Mouse (Mus musculus) MEL (cell line): Measurements from ENCODE around the gene Nos3. TPM values are rescaled to one million over a fixed set of nuclear protein-coding genes. Genes with fewer than 3 reads are reported as not detected.

Source experiments
- DNase-seq: peaks from one replicate; pipeline ENCODE4 v3.0.0; 2011; ENCODE audit warnings: low read depth, low spot score
- H3K27ac ChIP-seq: 2 replicates; pipeline ENCODE4 v1.5.1; 2012; ENCODE audit warnings: low read depth, mild to moderate bottlenecking, control low read depth, low read length, moderate library complexity; ENCODE audit not compliant: control insufficient read depth
- H3K27me3 ChIP-seq, 2 experiments: fragments of 150-350 bp in 1 of 2; sonication (generic) in 1 of 2; 2 replicates each; pipeline ENCODE4 v1.6.1; 2012; ENCODE audit warnings: low read length in 2 of 2, mild to moderate bottlenecking in 2 of 2, improper control_type of control experiment in 1 of 2, moderate library complexity in 1 of 2; ENCODE audit not compliant: insufficient read depth in 2 of 2, control insufficient read depth in 1 of 2
- H3K36me3 ChIP-seq, 2 experiments: 2 replicates each; pipeline ENCODE4 v1.6.1; 2012 to 2014; ENCODE audit warnings: low read length in 2 of 2, improper control_type of control experiment in 1 of 2, inconsistent platforms in 1 of 2, mild to moderate bottlenecking in 1 of 2; ENCODE audit not compliant: insufficient read depth in 2 of 2, control insufficient read depth in 1 of 2
- H3K4me1 ChIP-seq, 2 experiments: fragments of 150-350 bp in 1 of 2; sonication (generic) in 1 of 2; 2 replicates each; pipeline ENCODE4 v1.6.1; 2012; ENCODE audit warnings: low read length in 2 of 2, improper control_type of control experiment in 1 of 2, mild to moderate bottlenecking in 1 of 2; ENCODE audit not compliant: insufficient read depth in 2 of 2, control insufficient read depth in 1 of 2
- H3K4me3 ChIP-seq, 2 experiments: fragments of 150-350 bp in 1 of 2; sonication (generic) in 1 of 2; 2 replicates each; pipeline ENCODE4 v1.5.1; 2012; ENCODE audit warnings: low read depth in 2 of 2, low read length in 2 of 2, mild to moderate bottlenecking in 2 of 2, moderate library complexity in 2 of 2, control low read depth in 1 of 2, improper control_type of control experiment in 1 of 2; ENCODE audit not compliant: control insufficient read depth in 1 of 2, insufficient read depth in 1 of 2
- H3K79me2 ChIP-seq: 2 replicates; pipeline ENCODE4 v1.6.1; 2012; ENCODE audit warnings: mild to moderate bottlenecking, low read length, moderate library complexity; ENCODE audit not compliant: control insufficient read depth, poor library complexity, insufficient read depth
- H3K9ac ChIP-seq: 2 replicates; pipeline ENCODE4 v1.6.1; 2012; ENCODE audit warnings: low read depth, mild to moderate bottlenecking, control low read depth, low read length, moderate library complexity; ENCODE audit not compliant: control insufficient read depth, poor library complexity, severe bottlenecking
- H3K9me3 ChIP-seq: fragments of 150-350 bp; sonication (generic); replicated peaks from 2 replicates; pipeline ENCODE4 v1.6.1; 2012; ENCODE audit warnings: mild to moderate bottlenecking, low read length, improper control_type of control experiment, moderate library complexity; ENCODE audit not compliant: insufficient read depth
- BHLHE40 ChIP-seq: IDR thresholded peaks from 2 replicates; pipeline ENCODE4 v1.6.1; 2012; ENCODE audit warnings: low read depth, mild to moderate bottlenecking, inconsistent platforms, low read length, improper control_type of control experiment, borderline replicate concordance
- CHD1 ChIP-seq: IDR thresholded peaks from 2 replicates; pipeline ENCODE4 v1.6.1; 2012; ENCODE audit warnings: low read depth, mild to moderate bottlenecking, inconsistent platforms, low read length, improper control_type of control experiment
- CHD2 ChIP-seq: IDR thresholded peaks from 2 replicates; pipeline ENCODE4 v1.6.1; 2011; ENCODE audit warnings: low read length, improper control_type of control experiment
- CTCF ChIP-seq, 3 experiments: IDR thresholded peaks in 2 of 3; conservative IDR thresholded peaks in 1 of 3; 2 replicates each; pipeline ENCODE4 v1.5.1; 2011 to 2012; ENCODE audit warnings: low read length in 3 of 3, low read depth in 2 of 3, mild to moderate bottlenecking in 2 of 3, improper control_type of control experiment in 1 of 3, inconsistent platforms in 1 of 3, mixed read lengths in 1 of 3, moderate library complexity in 1 of 3; ENCODE audit not compliant: control insufficient read depth in 1 of 3, insufficient read depth in 1 of 3, poor library complexity in 1 of 3, severe bottlenecking in 1 of 3
- E2F4 ChIP-seq: IDR thresholded peaks from 2 replicates; pipeline ENCODE4 v1.6.1; 2011; ENCODE audit warnings: low read depth, low read length, improper control_type of control experiment, borderline replicate concordance
- ELF1 ChIP-seq: IDR thresholded peaks from 2 replicates; pipeline ENCODE4 v1.6.1; 2014; ENCODE audit warnings: low read depth, mild to moderate bottlenecking, inconsistent platforms, low read length, improper control_type of control experiment, moderate library complexity
- EP300 ChIP-seq, 2 experiments: IDR thresholded peaks; 2 replicates each; pipeline ENCODE4 v1.6.1; 2011; ENCODE audit warnings: improper control_type of control experiment in 2 of 2, low read length in 2 of 2, low read depth in 1 of 2, mild to moderate bottlenecking in 1 of 2
- GABPA ChIP-seq: IDR thresholded peaks from 2 replicates; pipeline ENCODE4 v1.6.1; 2012; ENCODE audit warnings: low read depth, mild to moderate bottlenecking, inconsistent platforms, low read length, improper control_type of control experiment, moderate library complexity
- GATA1 ChIP-seq: IDR thresholded peaks from 2 replicates; pipeline ENCODE4 v1.6.1; 2011; ENCODE audit warnings: low read depth, low read length, improper control_type of control experiment
- HCFC1 ChIP-seq: IDR thresholded peaks from 2 replicates; pipeline ENCODE4 v1.6.1; 2012; ENCODE audit warnings: low read depth, mild to moderate bottlenecking, inconsistent platforms, low read length, improper control_type of control experiment, moderate library complexity
- JUND ChIP-seq: IDR thresholded peaks from 2 replicates; pipeline ENCODE4 v1.6.1; 2011; ENCODE audit warnings: low read depth, mild to moderate bottlenecking, improper control_type of control experiment, low read length
- KAT2A ChIP-seq: conservative IDR thresholded peaks from 2 replicates; pipeline ENCODE4 v1.6.1; 2012; ENCODE audit warnings: low read depth, low read length, improper control_type of control experiment, inconsistent platforms
- MAFK ChIP-seq: IDR thresholded peaks from 2 replicates; pipeline ENCODE4 v1.6.1; 2011; ENCODE audit warnings: low read depth, mild to moderate bottlenecking, low read length, improper control_type of control experiment, borderline replicate concordance
- MAX ChIP-seq: IDR thresholded peaks from 2 replicates; pipeline ENCODE4 v1.6.1; 2011; ENCODE audit warnings: low read length, improper control_type of control experiment
- MAZ ChIP-seq: IDR thresholded peaks from 2 replicates; pipeline ENCODE4 v1.6.1; 2012; ENCODE audit warnings: low read depth, mild to moderate bottlenecking, inconsistent platforms, low read length, improper control_type of control experiment
- MEF2A ChIP-seq: IDR thresholded peaks from 2 replicates; pipeline ENCODE4 v1.6.1; 2014; ENCODE audit warnings: low read depth, mild to moderate bottlenecking, inconsistent platforms, low read length, improper control_type of control experiment; ENCODE audit not compliant: poor library complexity, insufficient replicate concordance, severe bottlenecking; ENCODE audit errors: extremely low read depth
- MXI1 ChIP-seq: IDR thresholded peaks from 2 replicates; pipeline ENCODE4 v1.6.1; 2011; ENCODE audit warnings: mild to moderate bottlenecking, low read depth, low read length, improper control_type of control experiment
- MYB ChIP-seq: IDR thresholded peaks from 2 replicates; pipeline ENCODE4 v1.6.1; 2011; ENCODE audit warnings: mild to moderate bottlenecking, low read depth, low read length, improper control_type of control experiment
- MYC ChIP-seq: IDR thresholded peaks from 2 replicates; pipeline ENCODE4 v1.6.1; 2011; ENCODE audit warnings: low read depth, mild to moderate bottlenecking, low read length, improper control_type of control experiment, moderate library complexity
- NELFE ChIP-seq: IDR thresholded peaks from 2 replicates; pipeline ENCODE4 v1.6.1; 2011; ENCODE audit warnings: low read depth, low read length, improper control_type of control experiment
- NRF1 ChIP-seq: IDR thresholded peaks from 2 replicates; pipeline ENCODE4 v1.6.1; 2014; ENCODE audit warnings: low read depth, mild to moderate bottlenecking, inconsistent platforms, low read length, improper control_type of control experiment, moderate library complexity; ENCODE audit not compliant: poor library complexity, insufficient read depth, severe bottlenecking
- POLR2A ChIP-seq, 2 experiments: IDR thresholded peaks; 2 replicates each; pipeline ENCODE4 v1.6.1; 2011 to 2012; ENCODE audit warnings: low read length in 2 of 2, mild to moderate bottlenecking in 2 of 2, control low read depth in 1 of 2, improper control_type of control experiment in 1 of 2, low read depth in 1 of 2, moderate library complexity in 1 of 2; ENCODE audit not compliant: control insufficient read depth in 1 of 2, insufficient read depth in 1 of 2, poor library complexity in 1 of 2
- POLR2AphosphoS2 ChIP-seq: IDR thresholded peaks from 2 replicates; pipeline ENCODE4 v1.6.1; 2011; ENCODE audit warnings: low read length, improper control_type of control experiment
- POLR2AphosphoS5 ChIP-seq: IDR thresholded peaks from 2 replicates; pipeline ENCODE4 v1.6.1; 2012; ENCODE audit warnings: low read depth, borderline replicate concordance, mild to moderate bottlenecking, inconsistent platforms, low read length, moderate library complexity, mixed read lengths
- RAD21 ChIP-seq: IDR thresholded peaks from 2 replicates; pipeline ENCODE4 v1.6.1; 2011; ENCODE audit warnings: mild to moderate bottlenecking, low read depth, low read length, improper control_type of control experiment
- RCOR1 ChIP-seq: IDR thresholded peaks from 2 replicates; pipeline ENCODE4 v1.6.1; 2012; ENCODE audit warnings: low read depth, mild to moderate bottlenecking, inconsistent platforms, low read length, improper control_type of control experiment
- SIN3A ChIP-seq: IDR thresholded peaks from 2 replicates; pipeline ENCODE4 v1.6.1; 2012; ENCODE audit warnings: low read length, improper control_type of control experiment, inconsistent platforms
- SMC3 ChIP-seq: IDR thresholded peaks from 2 replicates; pipeline ENCODE4 v1.6.1; 2011; ENCODE audit warnings: low read depth, low read length, improper control_type of control experiment
- TBP ChIP-seq: IDR thresholded peaks from 2 replicates; pipeline ENCODE4 v1.8.0; 2011; ENCODE audit warnings: low read depth, low read length, improper control_type of control experiment
- UBTF ChIP-seq: IDR thresholded peaks from 2 replicates; pipeline ENCODE4 v1.6.1; 2012; ENCODE audit warnings: low read depth, mild to moderate bottlenecking, inconsistent platforms, low read length, improper control_type of control experiment, moderate library complexity, borderline replicate concordance; ENCODE audit not compliant: insufficient read depth
- USF1 ChIP-seq: IDR thresholded peaks from 2 replicates; pipeline ENCODE4 v1.6.1; 2014; ENCODE audit warnings: low read depth, mild to moderate bottlenecking, inconsistent platforms, low read length, improper control_type of control experiment, moderate library complexity
- USF2 ChIP-seq, 2 experiments: IDR thresholded peaks; 2 replicates each; pipeline ENCODE4 v1.6.1; 2011 to 2012; ENCODE audit warnings: improper control_type of control experiment in 2 of 2, low read length in 2 of 2, borderline replicate concordance in 1 of 2, inconsistent platforms in 1 of 2, low read depth in 1 of 2, mild to moderate bottlenecking in 1 of 2; ENCODE audit not compliant: insufficient read depth in 1 of 2
- ZC3H11A ChIP-seq: IDR thresholded peaks from 2 replicates; pipeline ENCODE4 v1.6.1; 2012; ENCODE audit warnings: low read depth, mild to moderate bottlenecking, inconsistent platforms, low read length, improper control_type of control experiment
- ZKSCAN1 ChIP-seq: IDR thresholded peaks from 2 replicates; pipeline ENCODE4 v1.6.1; 2012; ENCODE audit warnings: low read depth, mild to moderate bottlenecking, inconsistent platforms, low read length, improper control_type of control experiment, moderate library complexity
- ZMIZ1 ChIP-seq: IDR thresholded peaks from 2 replicates; pipeline ENCODE4 v1.6.1; 2012; ENCODE audit warnings: low read depth, mild to moderate bottlenecking, inconsistent platforms, low read length, improper control_type of control experiment, moderate library complexity
- ZNF384 ChIP-seq: IDR thresholded peaks from 2 replicates; pipeline ENCODE4 v1.6.1; 2012; ENCODE audit warnings: low read depth, mild to moderate bottlenecking, inconsistent platforms, low read length, improper control_type of control experiment
- polyA plus RNA-seq, 2 experiments: library from polyadenylated mRNA; stranded (reverse) in 1 of 2; unstranded in 1 of 2; fragments of >175 nt in 1 of 2; fragments of >200 nt in 1 of 2; gene quantifications; 2 replicates each; pipeline versions ENCODE4 v1.2.1 to v1.2.4; 2012; ENCODE audit warnings: low replicate concordance in 2 of 2, low read depth in 1 of 2; ENCODE audit not compliant: insufficient read length in 2 of 2, insufficient read depth in 1 of 2, missing spikeins in 1 of 2
- total RNA-seq: library from RNA; depleted of rRNA; stranded (reverse); fragments of 300-350 nt; gene quantifications from 2 replicates; pipeline ENCODE4 v1.2.3, GENCODE M21; 2012

The Nos3 gene
- total and polyA plus RNA-seq, 3 experiments = 3.9 to 6.2 TPM; not detected in 1

- H3K9me3 ChIP-seq = no peaks in the 10 kb centered on the region
- DNase-seq = peak; percentile 93
- no peak overlapping the region for H3K4me3 ChIP-seq
- no peaks in the 10 kb centered on the region for H3K79me2 ChIP-seq
- H3K4me1 ChIP-seq = peaks cover 2 to 13% of the 10 kb centered on the region in 2 experiments; a peak in 3 of 4 replicates
- H3K9ac ChIP-seq = no peak overlapping the region
- peaks cover 0 to 4% of the 10 kb centered on the region in 2 experiments; a peak in 2 of 4 replicates for H3K36me3 ChIP-seq
- H3K27me3 ChIP-seq = peaks cover 0 to 2% of the 10 kb centered on the region in 2 experiments; a peak in 1 of 4 replicates
- H3K27ac ChIP-seq = no peak overlapping the region
- TF ChIP-seq SMC3 = peak; percentile 100
- peak; percentile 99 for TF ChIP-seq RAD21
- no peak for TF ChIP-seq MAX
- no peak for TF ChIP-seq ZMIZ1
- peak; percentile 52; the same call in 1 of the 2 replicates for TF ChIP-seq HCFC1
- peak; percentile 58; the same call in 1 of the 2 replicates for TF ChIP-seq MAZ
- TF ChIP-seq MYC = 0 out of 2 replicates have a peak, but pooled peaks have one; percentile 37
- TF ChIP-seq MEF2A = no peak
- TF ChIP-seq RCOR1 = no peak
- TF ChIP-seq USF2 (IDR thresholded peaks at IDR 0.05; ENCODE audit: borderline replicate concordance in 1 of 2, insufficient read depth in 1 of 2, low read depth in 1 of 2, low read length in 2 of 2) = no peak
- no peak for TF ChIP-seq POLR2A (IDR thresholded peaks at IDR 0.05; ENCODE audit: control insufficient read depth in 1 of 2, insufficient read depth in 1 of 2, low read depth in 1 of 2, low read length in 2 of 2, poor library complexity in 1 of 2)
- TF ChIP-seq CHD2 = no peak
- peak; percentile 42; the same call in 1 of the 2 replicates for TF ChIP-seq BHLHE40
- peak; percentile 89 for TF ChIP-seq SIN3A
- TF ChIP-seq POLR2AphosphoS2 = no peak
- TF ChIP-seq JUND = peak; percentile 69; the same call in 1 of the 2 replicates
- no peak for TF ChIP-seq MAFK
- no peak; a peak in 1 of 4 replicates for TF ChIP-seq EP300 (IDR thresholded peaks at IDR 0.05; ENCODE audit: low read depth in 1 of 2, low read length in 2 of 2)
- no peak for TF ChIP-seq GABPA
- peak; percentile 56; the same call in 1 of the 2 replicates for TF ChIP-seq MXI1
- peak; percentile 56; the same call in 1 of the 2 replicates for TF ChIP-seq ZNF384
- peak; percentile 99 for TF ChIP-seq ZC3H11A
- no peak for TF ChIP-seq E2F4
- 0 out of 2 replicates have a peak, but pooled peaks have one; percentile 22 for TF ChIP-seq TBP
- no peak for TF ChIP-seq ELF1
- TF ChIP-seq MYB = no peak
- TF ChIP-seq UBTF = no peak
- no peak for TF ChIP-seq POLR2AphosphoS5
- 0 out of 2 replicates have a peak, but pooled peaks have one; percentile 40 for TF ChIP-seq USF1
- TF ChIP-seq CHD1 = no peak
- TF ChIP-seq KAT2A = no peak
- no peak for TF ChIP-seq GATA1
- no peak for TF ChIP-seq ZKSCAN1
- TF ChIP-seq NELFE = no peak
- TF ChIP-seq NRF1 = no peak
- peak; percentile 99 to 100 (median 100) for TF ChIP-seq CTCF (IDR thresholded peaks at IDR 0.05 in 2 of 3, conservative IDR thresholded peaks at IDR 0.05 in 1 of 3; ENCODE audit: control insufficient read depth in 1 of 3, insufficient read depth in 1 of 3, low read depth in 2 of 3, low read length in 3 of 3, poor library complexity in 1 of 3, severe bottlenecking in 1 of 3)
Measured at GRCm38 (mm10) chr5:24360792-24361454, 3.7 kb upstream of the Nos3 start.
